Mouse (Mus musculus): ENCODE measurements at regions not wholly inside any gene's neighbourhood (a gene's known extent, or its start where the extent isn't known, plus 50 kb on each side); places are given as distances from the start of the nearest gene placed in this dataset.
A peak's percentile ranks its signal among the peaks of the same experiment; 100 is the strongest.

- TF ChIP-seq MAZ (IDR thresholded peaks at IDR 0.05; ENCODE audit: low read depth, low read length) (no peak), HCFC1 (IDR thresholded peaks at IDR 0.05; ENCODE audit: low read depth, low read length) (peak; percentile 72), MXI1 (IDR thresholded peaks at IDR 0.05; ENCODE audit: low read depth, low read length) (no peak), CTCF (IDR thresholded peaks at IDR 0.05 in 2 of 3, conservative IDR thresholded peaks at IDR 0.05 in 1 of 3; ENCODE audit: control insufficient read depth in 1 of 3, insufficient read depth in 1 of 3, low read depth in 2 of 3, low read length in 3 of 3, poor library complexity in 1 of 3, severe bottlenecking in 1 of 3) (no peak), ZC3H11A (IDR thresholded peaks at IDR 0.05; ENCODE audit: low read depth, low read length) (no peak), ELF1 (IDR thresholded peaks at IDR 0.05; ENCODE audit: low read depth, low read length) (no peak), POLR2AphosphoS5 (IDR thresholded peaks at IDR 0.05; ENCODE audit: borderline replicate concordance, low read depth, low read length) (no peak)
These were observed 60.2 kb upstream of the Casz1 start for GRCm38 (mm10) chr4:148744053-148744452.

Measured in MEL (cell line).